In the genomic region with DNA sequence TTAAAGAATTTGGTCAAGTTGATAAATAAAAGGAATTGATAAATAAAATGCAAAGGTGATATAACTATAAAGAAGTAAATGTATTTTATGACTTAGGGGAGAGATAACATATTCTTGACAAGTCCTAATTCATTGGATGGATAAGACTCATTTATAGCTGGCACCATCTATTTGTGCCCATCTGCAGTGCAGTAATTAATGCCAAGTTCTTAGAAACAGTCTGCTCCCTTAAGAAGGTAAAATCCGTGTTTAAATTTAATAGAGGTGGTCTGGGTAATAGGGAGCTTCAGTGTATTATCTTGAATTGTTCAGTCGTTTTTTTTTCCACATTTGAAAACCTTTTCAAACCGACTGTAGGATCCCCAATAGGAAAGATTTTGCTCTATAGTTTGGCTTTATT, we compare ENCODE assay signal across 32 mouse cellular contexts.
"Had no signal": no experiment of that assay in that cellular context is flagged by ENCODE, and none has a peak within 500 bp of the region (broad histone marks: within the 10 kb centered on the region; RNA-seq: fewer than 3 reads in every experiment).

No protein-coding gene starts in this region.

- H3K4me1 ChIP-seq: limb, embryonic 15.5 days; liver, embryonic 12.5 days; liver, embryonic 13.5 days; liver, embryonic 15.5 days; lung, embryonic 15.5 days; megakaryocyte, embryonic 14.5 days; midbrain, embryonic 12.5 days; midbrain, embryonic 15.5 days; neural tube, embryonic 12.5 days had no signal

- H3K4me2 ChIP-seq: limb, embryonic 12.5 days; limb, embryonic 13.5 days; limb, embryonic 15.5 days; liver, embryonic 11.5 days; liver, embryonic 12.5 days; liver, embryonic 13.5 days; liver, embryonic 15.5 days; lung, embryonic 14.5 days; lung, embryonic 15.5 days; midbrain, embryonic 11.5 days; midbrain, embryonic 12.5 days; midbrain, embryonic 13.5 days; midbrain, embryonic 15.5 days; neural tube, embryonic 12.5 days had no signal

- H3K36me3 ChIP-seq: limb, embryonic 10.5 days; limb, embryonic 12.5 days; limb, embryonic 13.5 days; limb, embryonic 15.5 days; liver, embryonic 12.5 days; liver, embryonic 13.5 days; liver, embryonic 15.5 days; lung, embryonic 15.5 days; midbrain, embryonic 10.5 days; midbrain, embryonic 12.5 days; midbrain, embryonic 13.5 days; midbrain, embryonic 15.5 days; neural tube, embryonic 12.5 days had no signal

- H3K27me3 ChIP-seq: liver, embryonic 12.5 days; liver, embryonic 13.5 days; liver, embryonic 15.5 days; lung, embryonic 15.5 days; megakaryocyte, embryonic 14.5 days; midbrain, embryonic 12.5 days; midbrain, embryonic 13.5 days; midbrain, embryonic 15.5 days; neural tube, embryonic 12.5 days had no signal

- DNase-seq: left cerebral cortex, postnatal 4 days; liver; liver, embryonic 13.5 days; liver, postnatal 0 days; lung, adult 18-20 months; lung, adult 2 months; lung, embryonic 14.5 days; lung, postnatal 10 days; lung, postnatal 14 days; lung, postnatal 36 days; lung, postnatal 4 days; midbrain, embryonic 14.5 days had no signal

- H3K27ac ChIP-seq: limb, embryonic 10.5 days; limb, embryonic 12.5 days; limb, embryonic 13.5 days; limb, embryonic 15.5 days; liver, embryonic 12.5 days; liver, embryonic 13.5 days; liver, embryonic 14.5 days; liver, embryonic 15.5 days; lung, embryonic 15.5 days; macrophage; midbrain, embryonic 10.5 days; midbrain, embryonic 12.5 days; midbrain, embryonic 13.5 days; midbrain, embryonic 15.5 days; neural tube, embryonic 12.5 days had no signal

- ATAC-seq: liver, embryonic 12.5 days; liver, postnatal 0 days; lung, postnatal 0 days; midbrain, embryonic 13.5 days; midbrain, embryonic 15.5 days; midbrain, embryonic 16.5 days had no signal

- H3K4me3 ChIP-seq: limb, embryonic 10.5 days; limb, embryonic 12.5 days; limb, embryonic 13.5 days; limb, embryonic 15.5 days; liver, embryonic 12.5 days; liver, embryonic 13.5 days; liver, embryonic 15.5 days; lung, embryonic 15.5 days; megakaryocyte, embryonic 14.5 days; midbrain, embryonic 10.5 days; midbrain, embryonic 12.5 days; midbrain, embryonic 13.5 days; midbrain, embryonic 15.5 days; myocyte; neural tube, embryonic 12.5 days had no signal

- H3K9me3 ChIP-seq: limb, embryonic 10.5 days; limb, embryonic 12.5 days; limb, embryonic 13.5 days; limb, embryonic 15.5 days; liver, embryonic 12.5 days; liver, embryonic 13.5 days; liver, embryonic 15.5 days; lung, embryonic 15.5 days; megakaryocyte, embryonic 14.5 days; midbrain, embryonic 10.5 days; midbrain, embryonic 12.5 days; midbrain, embryonic 13.5 days; midbrain, embryonic 15.5 days; neural tube, embryonic 12.5 days had no signal

- H3K9ac ChIP-seq: limb, embryonic 12.5 days; limb, embryonic 13.5 days; limb, embryonic 15.5 days; liver, embryonic 12.5 days; liver, embryonic 13.5 days; liver, embryonic 14.5 days; liver, embryonic 15.5 days; liver, postnatal 0 days; lung, embryonic 14.5 days; lung, embryonic 15.5 days; midbrain, embryonic 12.5 days; midbrain, embryonic 13.5 days; midbrain, embryonic 15.5 days; neural tube, embryonic 12.5 days had no signal
